Mouse (Mus musculus) brain, embryonic 14.5 days (tissue): Measurements from ENCODE around the gene Rsph9. TPM values are rescaled to one million over a fixed set of nuclear protein-coding genes. Genes with fewer than 3 reads are reported as not detected.

ENCODE experiments used
- DNase-seq: peaks from one replicate; pipeline ENCODE4 v3.0.0-alpha.2; 2011; ENCODE audit warnings: low read depth
- CTCF ChIP-seq: fragments of 200-500 bp; IDR thresholded peaks from 2 replicates; pipeline ENCODE4 v1.5.1; 2012; ENCODE audit warnings: inconsistent platforms, mild to moderate bottlenecking, moderate library complexity, borderline replicate concordance; ENCODE audit not compliant: insufficient read depth, insufficient read length; ENCODE audit errors: extremely low read depth
- POLR2A ChIP-seq: fragments of 200-500 bp; IDR thresholded peaks from 2 replicates; pipeline ENCODE4 v1.6.1; 2012; ENCODE audit warnings: mild to moderate bottlenecking, inconsistent platforms, borderline replicate concordance; ENCODE audit not compliant: poor library complexity, insufficient read depth, insufficient read length, severe bottlenecking; ENCODE audit errors: extremely low read depth
- polyA plus RNA-seq: library from polyadenylated mRNA; depleted of rRNA; stranded (reverse); fragments of >200 nt; gene quantifications from 2 replicates; pipeline ENCODE4 v1.2.3, GENCODE M21; 2012; rRNA removed

The Rsph9 gene
- polyA plus RNA-seq: 32.5 and 35.7 TPM in 2 replicates

DNA sequence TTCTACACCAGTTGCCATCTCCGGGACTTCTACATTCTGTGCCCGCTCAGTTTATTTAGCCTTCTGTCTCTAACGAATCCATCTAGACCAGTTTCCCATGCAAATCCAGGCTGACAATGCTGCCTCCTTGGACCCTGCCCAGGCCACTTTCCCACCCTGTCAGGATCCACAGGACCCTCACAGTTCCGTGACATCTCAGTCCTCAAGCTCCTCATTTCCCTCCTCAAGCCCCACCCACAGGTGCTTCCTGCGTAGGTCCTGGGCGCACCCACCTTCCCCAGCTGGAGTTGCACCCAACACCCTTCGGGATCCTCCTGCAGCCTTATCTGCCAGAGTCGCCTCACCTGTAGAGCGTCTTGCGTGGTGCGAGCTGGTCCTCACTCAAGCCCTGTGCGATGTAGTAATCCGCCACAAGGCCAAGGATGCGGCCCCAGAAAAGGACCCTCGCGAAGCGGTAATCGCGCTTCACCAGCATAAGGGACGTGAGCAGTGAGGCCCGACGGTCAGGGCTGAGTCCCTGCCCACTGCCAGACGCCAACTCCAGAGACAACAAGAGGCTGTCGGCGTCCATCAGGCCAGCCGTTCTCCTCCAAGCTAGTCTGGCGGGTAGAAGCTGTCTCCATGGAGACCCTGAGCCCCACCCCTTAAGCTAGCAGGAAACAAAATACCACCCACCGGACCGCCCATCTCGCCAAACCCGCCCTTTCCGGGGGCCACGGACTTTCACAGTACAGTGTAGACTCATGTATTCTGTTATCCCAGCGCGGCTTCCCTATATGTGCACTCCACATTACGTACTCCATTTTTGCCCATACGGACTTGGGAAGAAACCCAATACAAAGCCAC, at the start of gene Rsph9:
Gene Rsph9, minus strand, starts transcription at position 639 of the 846 bp plus-strand sequence.
- TF ChIP-seq POLR2A (0 out of 2 replicates have a peak, but pooled peaks have one; percentile 15), CTCF (no peak)
- peak; percentile 92 for DNase-seq

DNA sequence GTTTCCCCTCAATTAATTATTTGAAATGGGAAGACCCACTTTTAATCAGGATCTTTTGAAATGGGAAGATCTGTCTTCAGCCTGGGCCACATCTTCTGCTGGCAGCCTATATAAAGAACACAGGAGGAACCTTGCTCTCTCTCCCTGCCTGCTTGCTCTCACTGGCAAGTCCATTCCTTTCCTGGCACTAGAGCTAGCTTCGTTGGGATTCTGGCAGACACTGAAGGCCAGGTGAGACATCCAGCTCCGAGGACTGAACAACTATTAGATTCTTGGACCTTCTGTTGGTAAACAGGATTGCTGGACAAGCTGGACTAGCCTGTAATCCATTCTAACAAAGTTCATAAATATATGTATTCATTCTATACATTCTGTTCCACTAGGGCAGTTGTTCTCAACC, 44.8 kb upstream of the Rsph9 start:
- DNase-seq: no peak
- TF ChIP-seq CTCF (no peak), POLR2A (no peak)

DNA sequence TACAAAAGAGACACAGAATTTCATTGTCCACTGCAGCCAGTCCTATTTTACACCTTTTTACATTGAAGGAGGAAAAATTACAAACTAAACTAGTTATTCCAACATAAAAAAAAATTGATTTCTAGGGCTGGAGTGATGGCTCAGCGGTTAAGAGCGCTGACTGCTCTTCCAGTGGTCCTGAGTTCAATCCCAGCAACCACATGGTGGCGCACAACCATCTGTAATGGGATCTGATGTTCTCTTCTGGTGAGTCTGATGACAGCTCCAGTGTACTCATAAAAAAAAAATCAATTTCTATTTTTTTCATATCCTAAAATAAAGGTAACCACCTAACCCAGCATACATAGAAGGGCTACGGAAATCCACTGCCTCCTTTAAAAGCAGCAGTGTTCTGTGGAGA, 38.3 kb upstream of the Rsph9 start:
- TF ChIP-seq CTCF (peak; percentile 22; the same call in 1 of the 2 replicates), POLR2A (no peak)
- DNase-seq: no peak

DNA sequence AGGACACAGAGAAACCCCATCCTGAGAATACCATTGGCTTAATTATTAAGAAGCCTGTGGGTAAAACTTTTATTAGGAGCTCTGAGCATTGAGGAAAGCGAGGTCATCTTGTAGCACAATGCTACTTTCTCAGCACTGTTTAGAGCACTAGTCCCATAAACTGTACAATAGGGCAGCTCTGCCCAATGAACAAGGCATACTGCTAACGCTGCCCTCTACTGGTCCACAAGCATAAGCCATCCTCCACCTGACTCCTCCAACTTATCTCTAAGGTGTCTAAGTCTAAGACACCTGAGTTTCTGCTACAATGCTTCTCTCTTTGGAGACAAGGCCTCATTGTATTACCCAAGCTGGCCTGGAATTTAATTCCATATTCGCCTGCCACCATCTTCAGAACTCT, 26.5 kb upstream of the Rsph9 start:
- TF ChIP-seq CTCF: peak; percentile 63; the same call in 1 of the 2 replicates
- no peak for TF ChIP-seq POLR2A
- peak; percentile 64 for DNase-seq

DNA sequence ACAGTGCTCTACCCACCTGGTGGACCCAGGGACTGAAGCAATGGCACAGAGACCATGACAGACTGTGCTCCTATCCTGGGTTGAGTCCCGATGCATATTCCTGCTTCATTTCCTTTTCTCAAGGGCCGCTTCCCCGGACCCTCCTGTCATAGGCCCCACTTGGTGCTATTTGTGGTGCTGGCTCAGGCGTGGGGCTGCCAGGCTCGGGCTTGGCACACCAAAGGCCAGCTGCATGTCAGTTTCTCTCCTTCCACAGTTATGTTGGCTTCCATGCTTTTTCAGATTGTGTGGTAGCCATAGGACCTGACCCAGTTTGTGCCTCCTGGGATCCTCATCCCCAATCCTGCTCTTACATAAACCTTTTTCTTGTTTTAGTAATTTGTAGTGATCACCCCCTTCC, 24.8 kb upstream of the Rsph9 start:
- TF ChIP-seq CTCF (no peak), POLR2A (no peak)
- DNase-seq: no peak

DNA sequence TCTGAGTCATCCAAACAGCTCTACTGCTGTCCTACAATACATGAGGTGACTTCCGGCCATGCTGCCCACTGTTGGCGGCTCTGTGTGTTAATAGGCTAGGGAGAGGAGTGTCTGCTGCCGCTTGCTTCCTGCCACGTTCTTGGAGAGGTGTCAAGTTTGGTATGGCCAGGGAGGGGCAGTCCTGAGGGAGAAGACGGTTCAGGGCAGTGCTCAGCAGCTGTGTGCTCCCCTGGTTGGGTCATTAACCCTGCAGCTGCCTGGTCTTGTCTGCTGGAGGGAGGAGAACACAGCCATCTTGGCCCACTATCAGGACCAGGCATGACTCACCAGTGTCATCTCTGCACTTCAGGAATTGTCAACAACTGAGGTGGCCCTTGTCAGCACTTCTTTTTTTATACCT, 24.3 kb upstream of the Rsph9 start:
- DNase-seq: no peak
- no peak for TF ChIP-seq CTCF
- TF ChIP-seq POLR2A: no peak

DNA sequence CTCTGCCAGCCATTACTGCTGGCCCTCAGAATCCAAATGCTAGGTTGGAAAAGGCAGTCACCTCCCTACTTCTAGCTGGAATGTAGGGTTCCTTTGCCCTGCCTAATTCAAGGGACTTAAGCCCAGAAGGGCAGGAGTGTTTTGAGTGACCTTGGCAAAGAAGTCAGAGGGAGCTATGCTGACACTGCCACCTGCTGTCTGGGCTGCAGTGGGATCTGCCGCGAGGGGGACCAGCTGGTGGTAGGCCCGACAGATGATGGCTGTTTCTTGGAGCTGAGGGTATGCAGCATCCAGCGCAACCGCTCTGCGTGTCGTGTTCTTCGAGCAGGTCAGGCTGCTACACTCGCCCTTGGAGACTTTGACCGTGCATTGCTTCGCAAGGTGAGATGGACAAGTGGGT, 23.0 kb upstream of the Rsph9 start:
- TF ChIP-seq CTCF: peak; percentile 19; the same call in 1 of the 2 replicates
- no peak for TF ChIP-seq POLR2A
- peak; percentile 29 for DNase-seq

DNA sequence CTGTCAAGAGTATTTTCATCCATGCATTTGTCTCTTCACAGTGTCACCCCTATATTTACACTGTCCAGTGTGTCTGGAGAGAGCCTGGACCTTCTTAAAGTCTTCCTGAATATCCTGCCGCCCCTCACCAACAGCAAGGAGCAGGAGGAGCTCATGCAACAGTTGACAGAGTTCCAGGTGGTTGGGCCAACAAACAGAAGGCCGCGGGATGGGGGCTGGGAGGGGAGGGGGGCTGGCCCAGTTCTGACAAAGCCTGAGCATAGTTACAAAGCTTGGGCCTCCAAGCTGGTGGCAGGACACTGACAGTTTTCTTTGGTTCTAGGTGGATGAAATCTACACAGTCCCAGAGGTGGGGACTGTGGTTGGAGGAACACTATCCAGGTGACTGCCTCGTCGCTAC, 22.3 kb upstream of the Rsph9 start:
- DNase-seq: no peak
- TF ChIP-seq CTCF (no peak), POLR2A (no peak)

DNA sequence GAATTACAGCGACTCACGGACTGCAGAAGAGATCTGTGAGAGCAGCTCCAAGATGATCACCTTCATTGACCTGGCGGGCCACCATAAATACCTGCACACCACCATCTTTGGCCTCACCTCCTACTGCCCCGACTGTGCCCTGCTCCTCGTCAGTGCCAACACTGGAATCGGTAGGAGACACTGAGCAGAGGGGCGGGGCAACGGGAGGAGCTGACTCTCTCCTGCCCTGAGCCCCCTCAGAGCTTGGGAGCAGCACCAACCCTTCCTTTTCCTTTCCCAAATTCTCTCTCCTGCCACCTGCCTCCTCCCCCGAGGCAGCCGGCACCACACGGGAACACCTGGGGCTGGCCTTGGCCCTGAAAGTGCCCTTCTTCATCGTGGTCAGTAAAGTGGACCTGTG, 21.4 kb upstream of the Rsph9 start:
- no peak for TF ChIP-seq POLR2A
- no peak for TF ChIP-seq CTCF
- no peak for DNase-seq

DNA sequence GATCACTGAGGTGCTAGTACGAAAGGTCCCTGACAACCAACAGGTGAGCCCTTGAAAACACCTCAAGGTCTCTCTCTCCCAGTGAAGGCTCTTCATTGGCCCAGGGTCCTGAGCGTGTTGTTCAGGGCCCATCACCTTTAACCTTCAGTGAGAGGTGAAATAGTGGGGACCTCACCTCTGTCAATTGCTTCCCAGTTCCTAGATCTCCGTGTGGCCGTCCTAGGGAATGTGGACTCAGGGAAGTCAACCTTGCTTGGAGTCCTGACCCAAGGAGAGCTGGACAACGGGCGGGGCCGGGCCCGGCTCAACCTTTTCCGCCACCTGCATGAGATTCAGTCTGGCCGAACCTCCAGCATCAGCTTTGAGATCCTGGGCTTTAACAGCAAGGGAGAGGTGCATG, 20.8 kb upstream of the Rsph9 start:
- TF ChIP-seq POLR2A: no peak

DNA sequence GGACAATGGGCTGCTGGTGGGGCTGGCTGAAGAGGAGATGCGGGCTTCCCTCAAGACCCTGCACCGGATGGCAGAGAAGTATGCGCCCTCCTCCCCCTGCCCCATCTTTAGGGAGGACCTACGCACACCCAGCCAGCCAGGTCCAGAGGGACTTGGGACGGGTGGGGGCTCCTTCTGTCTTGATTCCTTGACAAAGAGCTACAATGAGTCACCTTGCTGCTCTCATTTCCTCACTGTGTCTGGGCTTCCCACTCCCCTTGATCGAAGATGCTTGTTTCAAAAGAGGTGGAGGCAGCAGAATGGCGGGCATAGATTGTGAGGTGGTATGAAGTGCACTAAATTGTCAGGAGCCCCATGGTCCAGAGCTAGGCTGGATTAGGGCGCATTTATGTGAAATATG, 20.3 kb upstream of the Rsph9 start:
- TF ChIP-seq POLR2A (no peak), CTCF (no peak)
- no peak for DNase-seq

More for the DNA sequence above, 20.8 kb upstream of the Rsph9 start:
- DNase-seq: no peak

DNA sequence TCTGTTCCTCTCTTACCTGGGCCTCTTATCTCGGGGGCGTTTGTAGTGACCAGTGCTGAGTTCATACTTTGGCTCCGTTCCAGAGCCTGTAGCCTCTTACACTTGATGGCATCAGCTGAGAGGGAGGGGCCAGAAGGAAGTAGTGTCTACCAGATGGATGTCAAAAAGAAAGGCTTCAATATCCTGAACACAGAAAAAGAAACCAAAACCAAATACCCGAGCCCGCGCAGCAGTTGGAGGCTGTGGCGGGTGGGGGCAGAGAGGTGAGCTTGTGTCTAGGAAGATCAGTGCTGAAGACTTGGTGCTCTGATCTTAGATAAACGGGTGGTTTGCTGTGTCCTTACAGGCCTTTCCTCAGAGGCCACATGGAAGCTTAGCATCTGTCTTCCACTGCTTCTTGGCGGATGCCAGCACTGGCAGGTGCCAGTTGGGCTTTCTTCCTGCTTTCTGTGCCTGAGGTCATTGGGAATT, 19.0 kb upstream of the Rsph9 start:
- TF ChIP-seq CTCF (no peak), POLR2A (no peak)

More for the DNA sequence above, 19.0 kb upstream of the Rsph9 start:
- no peak for DNase-seq
